Mouse (Mus musculus) B cell, adult 67 days (primary cell): Measurements from ENCODE around the gene Cyp2a12. TPM values are rescaled to one million over a fixed set of nuclear protein-coding genes. Genes with fewer than 3 reads are reported as not detected.

ENCODE experiments used
- total RNA-seq, 2 experiments: library from RNA; stranded (reverse); gene quantifications; 4 replicates each; pipeline ENCODE4 v1.2.4; 2023

Cyp2a12 gene
- not detected for total RNA-seq

DNA sequence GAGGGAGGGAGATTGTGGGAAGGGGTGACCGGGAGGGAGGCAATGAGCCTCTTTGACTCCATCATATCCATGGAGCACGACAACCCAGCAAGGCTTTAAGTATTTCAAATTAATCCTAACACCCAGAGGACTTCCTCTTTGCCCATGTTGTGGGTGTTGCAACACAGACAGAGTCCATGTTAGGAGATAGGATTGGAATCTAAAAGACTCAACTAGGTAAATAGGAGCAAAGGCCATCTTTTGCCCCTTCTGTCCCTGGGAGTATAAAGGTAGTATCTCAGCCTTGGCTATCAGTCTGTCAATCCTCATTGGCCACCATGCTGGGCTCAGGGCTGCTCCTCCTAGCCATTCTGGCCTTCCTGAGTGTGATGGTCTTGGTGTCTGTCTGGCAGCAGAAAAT lies at the start of gene Cyp2a12:
TSS of gene Cyp2a12 (plus strand) at position 293 of the 400 bp plus-strand sequence.

Other genes starting within 250 kb of the Cyp2a12 start
- gene Cyp2g1, start 220.2 kb upstream of the Cyp2a12 start, total RNA-seq, result not detected
- gene Cyp2a5, start 193.8 kb upstream of the Cyp2a12 start, total RNA-seq, result not detected
- not detected for gene Cyp2a22, start 89.7 kb upstream of the Cyp2a12 start, total RNA-seq
- gene Cyp2f2, start 90.8 kb downstream of the Cyp2a12 start, total RNA-seq, result not detected
- not detected for gene Cyp2t4, start 124.6 kb downstream of the Cyp2a12 start, total RNA-seq
- 100 to 1,000 TPM; 176 to 183 TPM for gene Egln2, start 137.7 kb downstream of the Cyp2a12 start, total RNA-seq
- gene Rab4b, start 149.8 kb downstream of the Cyp2a12 start, total RNA-seq, result 100 to 1,000 TPM; 173 to 179 TPM
- gene Gm21983, start 152.0 kb downstream of the Cyp2a12 start, total RNA-seq, result not detected
- gene Mia, start 152.1 kb downstream of the Cyp2a12 start, total RNA-seq, result not detected
- 10 to 100 TPM; 15.1 to 15.3 TPM for gene BC024978, start 166.7 kb downstream of the Cyp2a12 start, total RNA-seq
- 100 to 1,000 TPM in 1 of 2 experiments, 10 to 100 TPM in 1; 97.9 to 109 TPM for gene Snrpa, start 167.2 kb downstream of the Cyp2a12 start, total RNA-seq
- 10 to 100 TPM; 14.2 to 18.6 TPM for gene Itpkc, start 199.6 kb downstream of the Cyp2a12 start, total RNA-seq
- 10 to 100 TPM; 24.5 to 31.5 TPM for gene Coq8b, start 203.9 kb downstream of the Cyp2a12 start, total RNA-seq
- gene Numbl, start 229.4 kb downstream of the Cyp2a12 start, total RNA-seq, result 1 to 10 TPM; 1.5 to 1.9 TPM